Mouse (Mus musculus) brain, embryonic 14.5 days (tissue): ENCODE results near the gene Lep. TPM values are rescaled to one million over a fixed set of nuclear protein-coding genes. Genes with fewer than 3 reads are reported as not detected.

Experiments
- DNase-seq: peaks from one replicate; pipeline ENCODE4 v3.0.0-alpha.2; 2011; ENCODE audit warnings: low read depth
- CTCF ChIP-seq: fragments of 200-500 bp; IDR thresholded peaks from 2 replicates; pipeline ENCODE4 v1.5.1; 2012; ENCODE audit warnings: inconsistent platforms, mild to moderate bottlenecking, moderate library complexity, borderline replicate concordance; ENCODE audit not compliant: insufficient read depth, insufficient read length; ENCODE audit errors: extremely low read depth
- POLR2A ChIP-seq: fragments of 200-500 bp; IDR thresholded peaks from 2 replicates; pipeline ENCODE4 v1.6.1; 2012; ENCODE audit warnings: mild to moderate bottlenecking, inconsistent platforms, borderline replicate concordance; ENCODE audit not compliant: poor library complexity, insufficient read depth, insufficient read length, severe bottlenecking; ENCODE audit errors: extremely low read depth
- polyA plus RNA-seq: library from polyadenylated mRNA; depleted of rRNA; stranded (reverse); fragments of >200 nt; gene quantifications from 2 replicates; pipeline ENCODE4 v1.2.3, GENCODE M21; 2012

Lep gene
- polyA plus RNA-seq, 1 experiment: not detected

- DNase-seq: no peak
- TF ChIP-seq CTCF: no peak
- TF ChIP-seq POLR2A: no peak
Observed at GRCm38 (mm10) chr6:29049926-29050325, 10.1 kb upstream of the Lep start.

DNA sequence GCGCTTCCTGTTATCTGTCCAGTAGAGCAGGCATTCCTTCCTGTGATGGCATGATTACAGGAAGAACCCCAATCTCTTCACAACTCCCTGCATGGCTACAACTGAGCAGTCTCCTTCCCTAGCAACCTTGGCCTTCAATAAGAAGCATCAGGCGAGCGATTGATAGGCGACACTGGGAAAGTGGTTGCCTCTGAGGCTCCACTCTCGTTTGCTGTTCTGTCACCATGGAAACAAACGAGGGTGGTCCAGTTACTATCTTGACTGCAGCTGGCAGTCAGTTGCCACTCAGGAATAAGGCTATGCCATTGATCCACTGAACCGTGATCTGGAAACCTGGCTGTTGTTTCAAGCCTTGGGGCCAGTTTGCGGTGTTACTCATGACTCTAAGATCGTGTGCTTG, 7.8 kb upstream of the Lep start:
- peak; percentile 73 for DNase-seq
- TF ChIP-seq CTCF (no peak), POLR2A (no peak)

DNA sequence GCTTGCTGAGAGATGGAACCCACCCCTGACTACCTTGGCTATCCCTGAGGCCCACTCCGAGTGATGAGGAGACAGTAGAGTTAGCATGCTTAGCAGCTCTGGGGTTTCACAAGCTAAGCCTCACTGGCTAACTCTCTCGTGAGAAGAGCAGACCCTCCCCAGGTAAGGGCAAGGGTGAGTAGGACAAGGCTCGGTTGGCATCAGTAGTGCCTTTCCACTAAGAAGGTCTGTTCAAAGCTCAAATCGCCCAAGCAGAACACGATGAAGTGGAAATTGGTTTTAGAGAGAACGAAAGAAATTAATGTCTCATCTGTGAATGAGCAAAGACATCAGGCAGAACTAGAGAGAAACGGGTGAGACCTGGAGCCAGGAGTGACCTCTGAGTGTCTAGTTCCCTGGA, 6.8 kb upstream of the Lep start:
- TF ChIP-seq POLR2A (no peak), CTCF (no peak)
- DNase-seq: no peak

DNA sequence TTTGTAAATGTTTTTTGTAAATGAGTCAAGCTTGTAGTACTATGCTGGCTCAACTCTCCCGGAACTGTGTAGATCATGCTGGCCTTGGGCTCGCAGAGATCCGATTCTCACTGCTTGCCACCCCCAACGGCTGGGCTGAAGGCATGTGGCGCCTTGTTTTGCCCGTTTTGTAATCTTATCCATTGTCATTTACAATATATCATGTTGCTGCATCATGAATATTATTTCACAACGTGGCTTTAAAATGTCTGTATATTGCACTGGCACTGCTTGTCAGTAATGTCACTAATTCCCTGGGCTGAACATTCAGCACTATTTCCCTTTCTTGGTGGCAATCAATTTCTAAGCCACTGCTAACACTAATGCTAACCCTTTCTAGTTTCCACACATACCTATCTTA, 3.6 kb upstream of the Lep start:
- DNase-seq: no peak
- no peak for TF ChIP-seq CTCF
- TF ChIP-seq POLR2A: no peak

DNA sequence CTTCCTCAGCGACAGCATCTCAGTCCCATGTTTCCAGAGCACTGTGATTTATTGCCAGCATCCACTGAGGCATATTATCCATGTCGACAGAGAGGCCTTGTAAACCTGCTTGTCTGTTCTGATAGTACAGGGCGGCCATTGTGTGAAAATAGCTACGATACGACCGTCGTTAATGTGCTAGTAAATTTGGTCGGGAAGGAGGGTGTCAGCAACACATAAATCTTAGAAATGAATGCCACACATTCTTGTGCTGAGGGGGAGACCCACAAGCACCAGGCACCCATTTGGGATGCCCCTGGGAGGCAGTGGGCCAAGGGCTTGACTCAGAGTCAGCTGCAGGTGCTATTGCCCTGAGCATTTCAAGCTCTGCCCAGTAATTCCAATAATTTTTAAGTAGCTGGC, 6.4 kb downstream of the Lep start:
- TF ChIP-seq CTCF: no peak
- TF ChIP-seq POLR2A: no peak
- DNase-seq: no peak

DNA sequence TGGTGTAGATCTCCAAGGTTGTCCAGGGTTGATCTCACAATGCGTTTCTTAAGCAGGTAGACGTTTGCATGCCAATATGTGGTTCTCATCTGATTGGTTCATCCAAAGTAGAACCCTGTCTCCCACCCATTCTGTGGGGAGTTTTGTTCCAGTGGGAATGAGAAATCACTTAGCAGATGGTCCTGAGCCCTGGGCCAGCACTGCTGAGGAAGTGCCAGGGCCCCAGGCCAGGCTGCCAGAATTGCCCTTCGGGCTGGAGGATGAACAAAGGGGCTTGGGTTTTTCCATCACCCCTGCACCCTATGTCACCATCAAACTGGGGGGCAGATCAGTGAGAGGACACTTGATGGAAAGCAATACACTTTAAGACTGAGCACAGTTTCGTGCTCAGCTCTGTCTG, 12.2 kb downstream of the Lep start:
- DNase-seq: no peak
- TF ChIP-seq CTCF (no peak), POLR2A (no peak)

- DNase-seq: no peak
- TF ChIP-seq CTCF (no peak), POLR2A (no peak)
Observed at GRCm38 (mm10) chr6:29073462-29074132, 13.6 kb downstream of the Lep start.

- TF ChIP-seq CTCF (no peak), POLR2A (no peak)
Observed at GRCm38 (mm10) chr6:29074133-29074469, 14.1 kb downstream of the Lep start.

DNA sequence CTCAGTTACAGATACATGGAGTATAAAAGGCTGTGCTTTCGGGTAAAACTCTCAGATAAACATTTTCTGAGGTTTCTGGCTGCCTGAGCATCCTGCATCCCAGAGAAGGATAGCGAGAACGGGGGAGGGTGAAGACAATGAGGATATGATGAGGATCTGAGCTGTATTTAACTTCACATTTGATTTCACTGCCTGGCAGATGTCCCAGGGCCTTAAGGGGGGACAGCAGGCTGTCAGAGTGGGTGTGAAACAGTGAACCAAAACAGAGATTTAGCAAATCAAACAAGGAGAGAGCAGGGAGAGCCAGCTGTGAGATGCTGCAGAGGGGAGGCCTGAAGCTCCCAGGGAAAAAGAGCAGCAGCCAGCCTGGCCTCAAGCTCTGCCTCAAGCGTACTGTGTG, 19.3 kb downstream of the Lep start:
- TF ChIP-seq POLR2A: no peak
- no peak for TF ChIP-seq CTCF
- DNase-seq: peak; percentile 88

More at GRCm38 (mm10) chr6:29074133-29074469, 14.1 kb downstream of the Lep start:
- no peak for DNase-seq

GRCm38 (mm10) chr6:29081826-29082363, 21.9 kb downstream of the Lep start:
- no peak for DNase-seq
- no peak for TF ChIP-seq CTCF
- TF ChIP-seq POLR2A: no peak

- DNase-seq: no peak
- TF ChIP-seq CTCF: peak; percentile 14; the same call in 1 of the 2 replicates
- TF ChIP-seq POLR2A: no peak
Observed at GRCm38 (mm10) chr6:29082776-29083354, 22.8 kb downstream of the Lep start.

- TF ChIP-seq CTCF (no peak), POLR2A (no peak)
- DNase-seq: no peak
Observed at GRCm38 (mm10) chr6:29084401-29084800, 24.4 kb downstream of the Lep start.

DNA sequence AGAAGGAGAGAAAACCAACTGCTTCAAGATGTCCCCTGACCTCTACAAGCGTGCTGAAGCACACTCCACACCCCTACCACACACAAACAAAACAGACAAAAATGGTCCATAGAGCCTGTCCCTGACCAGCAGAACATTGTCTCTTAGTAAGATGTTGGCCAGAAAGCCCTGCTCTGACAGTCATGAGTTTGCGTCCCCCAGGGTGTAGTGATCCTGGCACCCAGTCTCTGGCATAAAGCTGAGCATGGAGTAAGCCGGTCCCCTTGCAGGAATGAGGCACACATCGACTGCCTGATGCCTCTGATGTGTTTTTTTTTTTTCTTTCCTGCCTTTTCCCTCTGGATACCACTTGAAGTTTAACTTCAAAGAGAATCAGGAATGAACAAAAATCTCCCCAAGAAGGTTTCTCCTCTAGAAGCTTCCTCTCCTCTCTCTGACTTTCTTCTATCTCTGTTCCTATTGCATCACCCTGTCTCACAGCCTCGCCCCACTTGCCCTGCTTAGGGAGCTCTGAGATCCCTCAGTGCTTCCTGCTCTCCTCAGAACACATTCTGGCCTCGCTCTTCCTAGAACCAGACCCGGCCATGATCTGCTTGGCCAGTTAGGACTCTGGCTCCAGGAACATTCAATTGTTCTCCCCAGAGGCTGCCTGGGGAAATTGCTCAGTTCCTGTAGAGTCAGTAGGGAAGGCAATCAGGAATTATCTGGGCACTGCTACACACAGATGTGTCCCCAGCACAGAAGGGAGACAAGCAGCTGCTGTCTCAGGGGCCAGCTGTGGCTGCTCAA, 28.1 kb downstream of the Lep start:
- TF ChIP-seq CTCF: no peak
- TF ChIP-seq POLR2A: no peak
- no peak for DNase-seq
